ENCODE assay signal across 13 mouse cellular contexts in the genomic region with DNA sequence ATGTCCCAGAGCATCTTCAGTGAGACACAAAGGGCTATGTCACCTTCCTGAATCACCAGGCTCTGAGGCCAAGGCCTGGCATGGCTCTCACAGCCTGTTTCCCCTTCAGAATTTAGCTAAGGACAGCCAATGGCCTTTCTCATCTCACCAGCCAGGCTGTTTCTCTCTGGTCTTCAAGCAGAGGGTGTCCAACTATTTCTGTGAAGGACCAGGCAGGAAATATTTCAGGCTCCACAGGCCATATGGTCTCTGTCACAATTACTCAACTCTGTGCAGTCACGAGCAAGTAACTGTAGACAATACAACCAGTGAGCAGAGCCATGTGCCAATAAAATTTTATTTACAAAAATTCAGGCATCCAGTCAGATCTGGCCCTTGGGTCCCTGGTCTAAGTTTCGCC.
DNase-seq lines count a peak whose midpoint lies in the region; ATAC-seq and TF ChIP-seq lines count a peak whose summit lies in the region.
"Had no signal": no experiment of that assay in that cellular context is flagged by ENCODE, and none has a peak within 500 bp of the region (broad histone marks: within the 10 kb centered on the region; RNA-seq: fewer than 3 reads in every experiment).

No protein-coding gene starts in this region.

- ATAC-seq in heart, embryonic 12.5 days (ENCODE audit: insufficient number of reproducible peaks, low FRiP score), result no peak
- ATAC-seq: forebrain, postnatal 0 days; inflammation-experienced regulatory T-cells, adult 6 months; liver, postnatal 0 days; midbrain, embryonic 15.5 days had no signal

- no peak for TF ChIP-seq CTCF in layer of hippocampus, adult 2 months (conservative IDR thresholded peaks at IDR 0.05)

- peak; percentile 52 to 72 for DNase-seq in heart, adult 18-20 months
- peak; percentile 85 for DNase-seq in cerebellum, adult 11-12 months
- peak; percentile 54 to 57 for DNase-seq in heart, adult 9 months (ENCODE audit: low spot score in 2 of 2)
- DNase-seq in lung, postnatal 10 days, result peak; percentile 48
- no peak for DNase-seq in layer of hippocampus, adult 2 months (ENCODE audit: low spot score in 2 of 2)
- no peak for DNase-seq in adrenal gland, postnatal 25 days
- no peak for DNase-seq in layer of hippocampus, adult 8-10 months (ENCODE audit: low spot score in 2 of 2)
- DNase-seq: forebrain, postnatal 0 days; gastrocnemius, postnatal 36 days; liver, postnatal 0 days had no signal

- peaks cover 27% of the 10 kb centered on the region for H3K36me3 ChIP-seq in heart, embryonic 12.5 days
- H3K36me3 ChIP-seq: midbrain, embryonic 15.5 days had no signal

- H3K9ac ChIP-seq in heart, embryonic 12.5 days, result no peak overlapping the region
- H3K9ac ChIP-seq: forebrain, postnatal 0 days; liver, postnatal 0 days; midbrain, embryonic 15.5 days had no signal

- no peaks in the 10 kb centered on the region for H3K27me3 ChIP-seq in heart, embryonic 12.5 days (replicated peaks)
- H3K27me3 ChIP-seq: midbrain, embryonic 15.5 days had no signal

- no peak overlapping the region for H3K27ac ChIP-seq in heart, embryonic 12.5 days (ENCODE audit: poor library complexity, severe bottlenecking)
- no peak overlapping the region for H3K27ac ChIP-seq in layer of hippocampus, adult 2 months
- H3K27ac ChIP-seq: midbrain, embryonic 15.5 days had no signal

- H3K9me3 ChIP-seq in heart, embryonic 12.5 days (replicated peaks), result no peaks in the 10 kb centered on the region
- H3K9me3 ChIP-seq: midbrain, embryonic 15.5 days had no signal

- H3K4me3 ChIP-seq in heart, embryonic 12.5 days, result no peak overlapping the region
- no peak overlapping the region for H3K4me3 ChIP-seq in layer of hippocampus, adult 2 months
- H3K4me3 ChIP-seq: midbrain, embryonic 15.5 days had no signal

- H3K4me1 ChIP-seq in heart, embryonic 12.5 days (replicated peaks), result no peaks in the 10 kb centered on the region

- 63% methylated on average over 2 of the region's 2 CpGs for WGBS in heart, embryonic 12.5 days

- no peak overlapping the region for H3K4me2 ChIP-seq in heart, embryonic 12.5 days
- H3K4me2 ChIP-seq: midbrain, embryonic 15.5 days had no signal

Comparison
In these comparisons a context has a peak if more than half of its experiments do, and no peak if none do; other contexts are left out.
1. DNase-seq: peak in heart, adult 18-20 months (2 of 2), cerebellum, adult 11-12 months (single experiment), heart, adult 9 months (2 of 2) and lung, postnatal 10 days (single experiment); none in layer of hippocampus, adult 2 months (0 of 2), adrenal gland, postnatal 25 days (single experiment) and layer of hippocampus, adult 8-10 months (0 of 2).